Mouse (Mus musculus): ENCODE measurements at regions not wholly inside any gene's neighbourhood (a gene's known extent, or its start where the extent isn't known, plus 50 kb on each side); places are given as distances from the start of the nearest gene placed in this dataset.

DNA sequence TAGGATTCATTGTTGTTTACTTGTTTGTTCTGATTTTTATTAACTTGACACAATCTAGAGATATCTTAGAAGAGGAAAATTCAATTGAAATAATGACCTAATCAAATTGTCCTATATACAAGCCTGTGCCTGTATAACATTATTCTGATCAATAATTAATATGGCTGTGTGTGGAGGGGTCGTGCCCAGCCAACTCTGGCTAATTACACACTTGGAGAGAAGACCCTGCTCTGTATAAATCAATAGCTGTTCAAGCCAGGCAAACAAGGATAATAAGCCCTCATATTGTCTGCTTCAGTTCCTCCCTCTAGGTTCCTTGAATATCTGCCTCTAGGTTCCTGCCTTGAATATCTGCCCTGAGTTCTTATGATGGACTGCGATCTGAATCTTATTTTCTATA lies 355.5 kb downstream of the Cdh9 start:
- no peak for DNase-seq (ENCODE audit: extremely low spot score, low spot score)
- no peak overlapping the region for H3K4me3 ChIP-seq
- 76% methylated on average over 2 of the region's 2 CpGs for WGBS

DNA sequence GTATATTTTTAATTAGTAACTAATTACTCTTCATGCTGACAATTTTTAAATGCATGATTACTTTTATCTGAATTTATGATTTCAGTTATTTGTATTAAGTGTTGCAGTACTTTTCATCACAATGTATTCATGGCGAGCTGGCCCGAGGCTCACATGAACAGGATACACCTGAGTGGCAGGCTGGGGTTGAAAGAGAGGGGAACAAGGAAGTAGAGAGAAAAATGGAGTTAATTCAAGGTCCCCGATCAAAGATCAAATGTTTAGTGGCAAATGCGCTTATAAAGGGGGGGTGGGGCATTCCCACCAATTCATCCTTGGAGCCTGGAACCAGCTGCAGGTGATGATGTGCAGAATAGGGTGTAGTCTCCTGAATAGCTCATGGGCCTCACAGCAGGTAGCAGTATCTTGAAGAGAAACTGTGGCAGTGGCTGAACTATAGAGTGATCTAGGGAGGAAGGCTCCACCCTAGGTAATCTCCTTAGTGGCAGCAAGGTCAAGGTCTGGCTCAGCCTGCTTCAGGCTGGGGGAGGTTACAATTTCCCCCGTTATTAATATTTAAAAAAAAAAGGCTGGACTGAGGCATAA lies 360.2 kb downstream of the Cdh9 start:
- Histone ChIP-seq H3K36me3 (replicated peaks) (no peaks in the 10 kb centered on the region), H3K4me3 (no peak overlapping the region), H3K27me3 (ENCODE audit: poor library complexity, severe bottlenecking) (no peaks in the 10 kb centered on the region), H3K27ac (no peak overlapping the region), H3K9me3 (no peaks in the 10 kb centered on the region), H3K4me1 (no peaks in the 10 kb centered on the region)
- 93% methylated on average over 5 of the region's 5 CpGs for WGBS
- no peak for DNase-seq (ENCODE audit: extremely low spot score, low spot score)

More for the DNA sequence above, 355.5 kb downstream of the Cdh9 start:
- no peaks in the 10 kb centered on the region for H3K4me1 ChIP-seq
- no peaks in the 10 kb centered on the region for H3K36me3 ChIP-seq (replicated peaks)
- H3K27me3 ChIP-seq (ENCODE audit: poor library complexity, severe bottlenecking): no peaks in the 10 kb centered on the region
- no peaks in the 10 kb centered on the region for H3K9me3 ChIP-seq
- H3K27ac ChIP-seq: no peak overlapping the region

DNA sequence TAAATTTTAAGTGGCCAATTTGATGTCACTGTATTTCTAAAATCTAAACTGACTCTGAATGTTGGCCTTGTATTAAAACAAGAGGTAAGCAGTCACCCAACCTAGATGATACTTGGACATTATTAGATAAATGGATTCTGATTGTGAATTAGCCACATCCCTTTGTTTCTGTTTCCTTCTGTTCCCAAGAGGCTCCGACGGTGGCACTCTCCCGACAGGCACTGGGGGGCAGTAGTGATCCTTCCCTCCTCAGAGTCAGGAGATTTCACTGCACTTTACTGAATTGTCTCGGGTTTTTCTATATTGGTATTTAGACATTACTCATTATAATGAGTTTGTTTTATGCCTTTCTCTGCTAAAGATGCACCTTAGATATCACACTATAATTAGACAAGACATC lies 370.4 kb downstream of the Cdh9 start:
- Histone ChIP-seq H3K27me3 (ENCODE audit: poor library complexity, severe bottlenecking) (no peaks in the 10 kb centered on the region), H3K9me3 (peaks cover 8% of the 10 kb centered on the region), H3K36me3 (replicated peaks) (no peaks in the 10 kb centered on the region), H3K27ac (no peak overlapping the region), H3K4me3 (no peak overlapping the region), H3K4me1 (no peaks in the 10 kb centered on the region)
- WGBS: 13% methylated on average over 4 of the region's 4 CpGs
- DNase-seq (ENCODE audit: extremely low spot score, low spot score): peak; percentile 40

DNA sequence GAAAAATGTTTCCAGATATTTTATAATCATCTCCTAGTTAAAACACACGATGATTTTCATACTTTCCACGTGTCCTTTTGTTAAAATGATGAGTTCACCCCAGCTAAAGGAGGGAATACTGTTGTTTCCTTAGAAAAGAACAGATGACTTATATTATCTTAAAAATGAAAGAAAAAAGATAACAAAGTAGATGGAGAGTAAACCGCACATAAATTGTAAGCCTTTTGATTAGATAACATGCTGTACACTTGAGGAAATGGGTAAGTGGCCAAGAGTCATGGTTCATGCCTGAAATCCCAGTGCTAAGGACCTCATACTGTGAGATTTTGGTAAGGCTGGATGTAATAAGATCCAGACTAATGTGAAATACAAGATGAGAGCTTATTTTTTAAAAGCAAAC lies 372.6 kb downstream of the Cdh9 start:
- no peak for DNase-seq (ENCODE audit: extremely low spot score, low spot score)
- Histone ChIP-seq H3K9me3 (no peaks in the 10 kb centered on the region), H3K4me3 (no peak overlapping the region), H3K27me3 (ENCODE audit: poor library complexity, severe bottlenecking) (no peaks in the 10 kb centered on the region), H3K36me3 (replicated peaks) (no peaks in the 10 kb centered on the region), H3K4me1 (no peaks in the 10 kb centered on the region), H3K27ac (no peak overlapping the region)
- 85% methylated on average over 3 of the region's 3 CpGs for WGBS

DNA sequence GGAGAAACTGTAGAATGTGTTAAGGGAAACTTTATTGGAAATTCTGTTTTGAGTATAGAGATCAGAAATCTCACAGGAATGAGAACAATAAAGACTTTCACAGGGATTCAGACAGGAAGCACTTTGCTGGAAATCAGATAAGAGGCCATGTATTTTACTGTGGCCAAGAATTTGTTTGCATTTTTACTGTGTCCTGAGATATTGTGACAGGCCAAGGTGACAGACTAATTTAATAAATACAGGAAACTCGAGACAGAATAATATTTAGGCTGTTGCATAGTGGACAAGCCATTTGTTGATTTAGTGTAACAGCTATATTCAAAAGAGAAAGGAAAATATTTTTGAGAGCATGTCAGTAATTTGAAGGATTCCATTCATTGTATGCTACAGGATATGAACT lies 407.2 kb downstream of the Cdh9 start:
- Histone ChIP-seq H3K36me3 (replicated peaks) (no peaks in the 10 kb centered on the region), H3K27ac (no peak overlapping the region), H3K4me1 (no peaks in the 10 kb centered on the region), H3K9me3 (no peaks in the 10 kb centered on the region), H3K4me3 (no peak overlapping the region), H3K27me3 (ENCODE audit: poor library complexity, severe bottlenecking) (no peaks in the 10 kb centered on the region)
- WGBS: 61% methylated on average over 1 of the region's 1 CpGs
- DNase-seq (ENCODE audit: extremely low spot score, low spot score): no peak

DNA sequence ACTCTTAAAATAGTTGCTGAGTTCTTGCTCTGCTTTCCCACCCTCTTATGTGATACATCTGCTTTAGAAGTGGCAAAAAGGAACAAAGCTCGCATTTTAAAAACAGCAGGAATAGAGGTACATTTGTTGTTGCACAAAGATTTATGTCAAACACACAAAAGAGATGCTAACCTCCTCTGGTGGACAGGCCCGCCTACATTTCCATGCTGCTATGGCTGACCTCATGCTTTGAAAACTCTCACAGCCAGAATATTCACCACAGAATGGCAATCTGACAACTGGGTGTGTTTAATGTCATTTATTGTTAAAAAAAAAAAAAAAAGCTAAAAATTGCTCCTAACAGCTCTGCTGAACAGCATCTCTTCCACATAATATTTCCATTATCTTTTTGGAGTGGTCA lies 451.6 kb downstream of the Cdh9 start:
- no peaks in the 10 kb centered on the region for H3K36me3 ChIP-seq (replicated peaks)
- H3K27ac ChIP-seq: no peak overlapping the region
- DNase-seq (ENCODE audit: extremely low spot score, low spot score): no peak
- H3K9me3 ChIP-seq: no peaks in the 10 kb centered on the region
- WGBS: 63% methylated on average over 2 of the region's 2 CpGs
- no peaks in the 10 kb centered on the region for H3K27me3 ChIP-seq (ENCODE audit: poor library complexity, severe bottlenecking)
- H3K4me1 ChIP-seq: no peaks in the 10 kb centered on the region
- H3K4me3 ChIP-seq: no peak overlapping the region

DNA sequence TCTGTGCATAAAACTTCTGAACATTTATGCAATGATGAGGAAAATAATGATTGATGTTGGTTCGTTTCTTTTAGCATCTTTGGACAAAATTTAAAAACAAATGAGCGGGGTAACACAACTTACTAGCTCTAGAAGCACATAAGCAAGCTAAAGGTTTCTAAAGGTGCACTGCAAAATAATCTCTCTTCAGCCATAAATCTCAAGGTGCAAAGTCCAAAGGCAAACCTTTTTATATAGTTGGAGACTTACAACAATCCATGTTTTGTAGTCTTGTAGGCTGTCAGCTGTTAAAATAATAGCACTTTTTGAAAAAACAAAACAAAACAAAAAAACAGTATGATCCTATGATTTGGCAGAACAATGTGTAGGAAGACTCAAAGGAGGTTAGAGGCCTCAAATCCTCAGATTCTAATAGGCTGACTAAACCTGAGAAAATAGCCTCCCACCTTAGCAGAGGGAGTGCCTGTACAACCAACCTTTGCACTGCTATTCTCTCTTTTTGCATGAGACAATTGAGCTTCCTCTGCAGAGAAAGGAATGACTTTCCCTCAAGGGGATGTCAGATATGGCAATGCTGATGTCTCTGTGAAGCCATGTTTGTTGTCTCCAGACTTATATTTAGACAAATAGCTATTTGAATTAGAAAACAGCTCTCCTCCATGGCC lies 452.9 kb downstream of the Cdh9 start:
- 86% methylated on average over 2 of the region's 2 CpGs for WGBS
- no peaks in the 10 kb centered on the region for H3K36me3 ChIP-seq (replicated peaks)
- no peak overlapping the region for H3K4me3 ChIP-seq

DNA sequence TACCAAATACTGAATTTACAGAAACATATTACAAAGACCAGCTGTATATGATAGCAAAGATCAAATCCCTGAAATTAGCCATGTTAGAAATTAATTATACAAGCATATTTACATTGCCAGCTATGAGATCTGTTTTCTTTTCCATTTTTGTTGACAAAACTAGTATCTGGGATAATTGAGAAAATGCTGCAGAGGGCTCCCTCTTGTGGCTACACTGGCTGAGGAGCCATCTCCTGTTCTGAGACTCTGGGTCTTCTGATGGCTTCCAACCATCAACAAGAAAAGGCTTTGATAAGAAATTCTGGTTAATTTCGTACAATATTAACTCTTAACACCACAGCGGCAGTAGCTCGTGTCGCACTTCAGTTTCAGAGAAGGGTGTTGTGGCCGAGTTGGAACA lies 466.9 kb downstream of the Cdh9 start:
- no peaks in the 10 kb centered on the region for H3K4me1 ChIP-seq
- 55% methylated on average over 5 of the region's 5 CpGs for WGBS
- no peaks in the 10 kb centered on the region for H3K36me3 ChIP-seq (replicated peaks)
- no peaks in the 10 kb centered on the region for H3K9me3 ChIP-seq
- peak; percentile 19 for DNase-seq (ENCODE audit: extremely low spot score, low spot score)
- no peak overlapping the region for H3K4me3 ChIP-seq
- no peak overlapping the region for H3K27ac ChIP-seq
- no peaks in the 10 kb centered on the region for H3K27me3 ChIP-seq (ENCODE audit: poor library complexity, severe bottlenecking)

More for the DNA sequence above, 452.9 kb downstream of the Cdh9 start:
- no peaks in the 10 kb centered on the region for H3K4me1 ChIP-seq
- no peaks in the 10 kb centered on the region for H3K27me3 ChIP-seq (ENCODE audit: poor library complexity, severe bottlenecking)
- DNase-seq (ENCODE audit: extremely low spot score, low spot score): no peak
- no peak overlapping the region for H3K27ac ChIP-seq
- H3K9me3 ChIP-seq: no peaks in the 10 kb centered on the region

DNA sequence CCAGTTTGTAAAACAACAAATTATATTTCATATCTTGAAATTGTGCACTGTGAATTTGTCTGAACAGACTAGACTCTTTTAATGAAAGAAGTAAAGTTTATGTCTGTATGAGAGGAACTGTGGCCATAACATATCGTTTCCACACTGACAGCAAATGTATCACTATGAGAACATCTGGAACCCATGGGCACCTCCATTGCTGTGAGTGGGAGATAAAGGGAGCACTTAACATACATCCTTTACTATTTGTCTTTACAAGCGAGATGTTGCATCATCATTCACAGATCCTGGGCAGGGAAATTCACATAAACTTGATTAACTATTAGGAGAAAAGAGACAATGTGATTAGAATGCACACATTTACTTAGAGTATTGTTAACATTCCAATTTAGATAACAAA lies 476.2 kb downstream of the Cdh9 start:
- 91% methylated on average over 2 of the region's 2 CpGs for WGBS
- no peaks in the 10 kb centered on the region for H3K4me1 ChIP-seq
- H3K4me3 ChIP-seq: no peak overlapping the region
- H3K27me3 ChIP-seq (ENCODE audit: poor library complexity, severe bottlenecking): no peaks in the 10 kb centered on the region
- no peak for DNase-seq (ENCODE audit: extremely low spot score, low spot score)
- no peaks in the 10 kb centered on the region for H3K9me3 ChIP-seq
- H3K27ac ChIP-seq: no peak overlapping the region
- H3K36me3 ChIP-seq (replicated peaks): no peaks in the 10 kb centered on the region

DNA sequence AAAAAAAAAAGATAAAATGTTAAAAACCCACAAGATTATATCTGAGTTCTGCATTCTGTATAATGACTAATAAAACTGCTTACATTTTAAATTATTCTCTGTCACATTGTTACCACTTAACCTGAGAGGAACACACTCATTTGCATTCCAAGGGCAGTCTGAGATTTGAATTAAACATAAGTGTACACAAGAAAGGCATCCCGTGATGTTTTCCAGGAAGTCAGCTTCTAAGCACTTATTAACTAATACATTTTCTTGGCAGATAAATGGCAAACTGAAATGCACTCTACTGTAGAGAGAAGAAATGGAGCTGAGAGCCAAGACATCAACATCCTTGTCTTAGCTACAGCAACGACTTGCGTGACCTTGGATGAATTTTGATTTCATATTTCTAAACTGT lies 516.5 kb downstream of the Cdh9 start:
- Histone ChIP-seq H3K36me3 (replicated peaks) (no peaks in the 10 kb centered on the region), H3K4me3 (no peak overlapping the region), H3K9me3 (no peaks in the 10 kb centered on the region), H3K27me3 (ENCODE audit: poor library complexity, severe bottlenecking) (no peaks in the 10 kb centered on the region), H3K27ac (no peak overlapping the region), H3K4me1 (no peaks in the 10 kb centered on the region)
- 96% methylated on average over 3 of the region's 3 CpGs for WGBS
- DNase-seq (ENCODE audit: extremely low spot score, low spot score): no peak

DNA sequence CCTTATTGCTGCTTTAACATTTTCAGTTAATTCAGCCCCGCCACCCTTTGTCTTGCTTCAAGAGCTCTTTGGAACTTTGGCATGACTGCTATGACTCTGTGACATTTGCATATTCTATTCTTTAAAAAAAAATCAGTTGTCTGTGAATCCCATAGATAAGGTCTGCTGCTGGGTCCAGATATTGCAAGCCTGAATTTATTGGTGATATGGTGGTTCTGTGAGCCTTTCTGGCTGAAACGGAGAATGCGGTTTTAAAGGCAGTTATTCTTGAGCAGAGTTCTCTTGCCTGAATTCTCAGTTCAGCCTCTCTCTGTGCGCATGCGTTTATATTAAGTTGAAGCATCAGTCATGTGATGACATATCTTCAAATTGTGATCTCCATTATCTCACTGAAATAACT lies 560.7 kb downstream of the Cdh9 start:
- Histone ChIP-seq H3K4me3 (no peak overlapping the region), H3K27me3 (ENCODE audit: poor library complexity, severe bottlenecking) (no peaks in the 10 kb centered on the region), H3K36me3 (replicated peaks) (no peaks in the 10 kb centered on the region), H3K4me1 (no peaks in the 10 kb centered on the region), H3K27ac (no peak overlapping the region), H3K9me3 (no peaks in the 10 kb centered on the region)
- no peak for DNase-seq (ENCODE audit: extremely low spot score, low spot score)
- 91% methylated on average over 5 of the region's 5 CpGs for WGBS

Data from forebrain, embryonic 10.5 days (tissue).